Mouse (Mus musculus): ENCODE data around the gene Tgfbr3.

DNA sequence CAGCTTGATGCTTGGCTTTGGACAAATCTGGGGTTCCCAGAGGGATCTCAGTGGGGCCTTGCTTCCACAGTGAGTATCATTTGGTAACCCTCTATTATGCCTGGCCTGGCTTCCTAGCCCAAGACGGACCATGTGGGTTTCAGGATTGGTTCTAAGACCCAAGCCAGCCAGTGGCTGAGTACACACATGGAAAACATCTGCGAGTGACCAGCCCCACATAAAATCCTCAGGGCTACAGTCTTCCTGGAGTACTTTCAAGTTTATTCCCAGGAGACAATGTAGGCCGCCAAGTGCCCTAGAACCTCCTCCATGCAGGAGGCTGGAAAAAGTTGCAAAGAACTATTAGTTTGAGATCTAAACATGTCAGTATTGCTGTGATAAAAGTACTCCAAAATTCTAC is 172.6 kb downstream of the Tgfbr3 start:
- TF ChIP-seq EP300 (IDR thresholded peaks at IDR 0.05; ENCODE audit: low read depth) (no peak), CTCF (IDR thresholded peaks at IDR 0.05; ENCODE audit: low read depth) (no peak)
